Mouse (Mus musculus) spleen, adult 2 months (tissue): ENCODE measurements at regions not wholly inside any gene's neighbourhood (a gene's known extent, or its start where the extent isn't known, plus 50 kb on each side); places are given as distances from the start of the nearest gene placed in this dataset.

Experiments
- DNase-seq, 2 experiments: peaks; one replicate each; pipeline versions ENCODE4 v3.0.0 to v3.0.0-alpha.2; 2012 to 2021; ENCODE audit warnings: low spot score in 2 of 2, low read depth in 1 of 2
- H3K27ac ChIP-seq: fragments of 200-500 bp; 2 replicates; pipeline ENCODE4 v1.5.1; 2012; ENCODE audit warnings: low read length, inconsistent platforms; ENCODE audit not compliant: insufficient read depth
- H3K27me3 ChIP-seq: fragments of 200-500 bp; 2 replicates; pipeline ENCODE4 v1.6.1; 2012; ENCODE audit warnings: mild to moderate bottlenecking, moderate library complexity, low read length, inconsistent platforms; ENCODE audit not compliant: control insufficient read depth, insufficient read depth
- H3K36me3 ChIP-seq: fragments of 200-500 bp; 2 replicates; pipeline ENCODE4 v1.6.1; 2012; ENCODE audit warnings: mild to moderate bottlenecking, low read length, inconsistent platforms; ENCODE audit not compliant: control insufficient read depth, insufficient read depth
- H3K4me1 ChIP-seq: fragments of 200-500 bp; 2 replicates; pipeline ENCODE4 v1.6.1; 2011; ENCODE audit warnings: inconsistent platforms; ENCODE audit not compliant: control insufficient read depth, insufficient read depth, insufficient read length
- H3K4me3 ChIP-seq: fragments of 200-500 bp; 2 replicates; pipeline ENCODE4 v1.5.1; 2011; ENCODE audit warnings: mild to moderate bottlenecking, inconsistent platforms; ENCODE audit not compliant: insufficient read depth, insufficient read length; ENCODE audit errors: extremely low read depth
- CTCF ChIP-seq: fragments of 200-500 bp; IDR thresholded peaks from 2 replicates; pipeline ENCODE4 v1.5.1; 2011; ENCODE audit warnings: mild to moderate bottlenecking, inconsistent platforms; ENCODE audit not compliant: insufficient read depth, insufficient read length, insufficient replicate concordance; ENCODE audit errors: extremely low read depth
- POLR2A ChIP-seq: fragments of 200-500 bp; IDR thresholded peaks from 2 replicates; pipeline ENCODE4 v1.6.1; 2011; ENCODE audit warnings: low read depth, low read length, inconsistent platforms
- WGBS: fragments of 180-500 bp; shearing (Covaris S2); methylation state at CpG from one replicate; pipeline ENCODE4 v1.1.7; 2018; 5-methylcytosine and 5-hydroxymethylcytosine counted together

- H3K4me1 ChIP-seq = no peaks in the 10 kb centered on the region
- no peaks in the 10 kb centered on the region for H3K36me3 ChIP-seq
- H3K4me3 ChIP-seq = no peak overlapping the region
- H3K27me3 ChIP-seq = no peaks in the 10 kb centered on the region
- TF ChIP-seq CTCF = no peak
- no peak for TF ChIP-seq POLR2A
- DNase-seq = no peak
- H3K27ac ChIP-seq = no peak overlapping the region
- WGBS = 88% methylated on average over 7 of the region's 7 CpGs
Measured at GRCm38 (mm10) chr9:115857301-115857700, 52.0 kb upstream of the Gadl1 start.

GRCm38 (mm10) chr9:115858848-115859247 lies 50.4 kb upstream of the Gadl1 start:
- no peaks in the 10 kb centered on the region for H3K27me3 ChIP-seq
- 66% methylated on average over 3 of the region's 3 CpGs for whole genome bisulfite sequencing
- DNase-seq = no peak
- H3K36me3 ChIP-seq = no peaks in the 10 kb centered on the region
- TF ChIP-seq POLR2A (no peak), CTCF (peak; percentile 25; the same call in 1 of the 2 replicates)
- H3K27ac ChIP-seq = no peak overlapping the region
- H3K4me3 ChIP-seq = no peak overlapping the region
- H3K4me1 ChIP-seq = no peaks in the 10 kb centered on the region
